Mouse (Mus musculus) ES-E14 (cell line): ENCODE results near the gene Soga3.

Experiments
- CHD2 ChIP-seq: IDR thresholded peaks from 2 replicates; pipeline ENCODE4 v1.6.1; 2014; ENCODE audit warnings: mild to moderate bottlenecking, low read depth, low read length, inconsistent platforms
- HCFC1 ChIP-seq: IDR thresholded peaks from 2 replicates; pipeline ENCODE4 v1.6.1; 2012; ENCODE audit warnings: low read length, inconsistent platforms, borderline replicate concordance; ENCODE audit not compliant: insufficient read depth

- TF ChIP-seq HCFC1: no peak
- TF ChIP-seq CHD2: no peak
Measured at GRCm38 (mm10) chr10:29178003-29178402, 34.4 kb downstream of the Soga3 start.
